Mouse (Mus musculus) embryonic fibroblast, embryonic 13.5 days (primary cell): ENCODE results near the gene Sowahd.

ENCODE experiments used
- CTCF ChIP-seq: IDR thresholded peaks from 2 replicates; pipeline ENCODE4 v1.5.1; 2011; ENCODE audit warnings: mild to moderate bottlenecking, control low read depth, low read length, moderate library complexity, borderline replicate concordance; ENCODE audit not compliant: insufficient read depth
- POLR2A ChIP-seq: IDR thresholded peaks from 2 replicates; pipeline ENCODE4 v1.6.1; 2011; ENCODE audit warnings: low read depth, mild to moderate bottlenecking, control low read depth, low read length, moderate library complexity

GRCm38 (mm10) chrX:37067299-37067698 is 18.7 kb downstream of the Sowahd start:
- no peak for TF ChIP-seq POLR2A
- TF ChIP-seq CTCF, result no peak
